Mouse (Mus musculus) WW6 (cell line): ENCODE measurements around the gene Tmcc3.
"Not testable (repeated sequence)": the region's sequence is repeated elsewhere in the genome, so short reads cannot be mapped to it uniquely, and the experiment has no call there.

Experiments used
- DNase-seq: peaks from one replicate; pipeline ENCODE4 v3.0.0-alpha.2; 2013; ENCODE audit warnings: low read depth, low spot score

The Tmcc3 gene

GRCm38 (mm10) chr10:94575958-94576357 is 264.2 kb downstream of the Tmcc3 start:
- no peak for DNase-seq

GRCm38 (mm10) chr10:94578870-94579269 is 267.1 kb downstream of the Tmcc3 start:
- DNase-seq: no peak

- no peak for DNase-seq
Measured at GRCm38 (mm10) chr10:94581384-94581783, 269.6 kb downstream of the Tmcc3 start.

GRCm38 (mm10) chr10:94583714-94584113 is 272.0 kb downstream of the Tmcc3 start:
- no peak for DNase-seq

- no peak for DNase-seq
Measured at GRCm38 (mm10) chr10:94584851-94585359, 273.2 kb downstream of the Tmcc3 start.

GRCm38 (mm10) chr10:94585819-94586218 is 274.1 kb downstream of the Tmcc3 start:
- no peak for DNase-seq

- no peak for DNase-seq
Measured at GRCm38 (mm10) chr10:94588976-94589375, 277.2 kb downstream of the Tmcc3 start.

GRCm38 (mm10) chr10:94595705-94596104 is 284.0 kb downstream of the Tmcc3 start:
- DNase-seq: no peak

- not testable (repeated sequence) for DNase-seq
Measured at GRCm38 (mm10) chr10:94599846-94600245, 288.1 kb downstream of the Tmcc3 start.

- no peak for DNase-seq
Measured at GRCm38 (mm10) chr10:94601034-94601433, 289.3 kb downstream of the Tmcc3 start.

- DNase-seq: no peak
Measured at GRCm38 (mm10) chr10:94605491-94605890, 293.7 kb downstream of the Tmcc3 start.

- peak; percentile 52 for DNase-seq
Measured at GRCm38 (mm10) chr10:94609309-94609777, 297.6 kb downstream of the Tmcc3 start.

GRCm38 (mm10) chr10:94611228-94611968 is 299.6 kb downstream of the Tmcc3 start:
- no peak for DNase-seq

- DNase-seq: no peak
Measured at GRCm38 (mm10) chr10:94611969-94612440, 300.3 kb downstream of the Tmcc3 start.

- no peak for DNase-seq
Measured at GRCm38 (mm10) chr10:94619586-94619985, 307.8 kb downstream of the Tmcc3 start.

GRCm38 (mm10) chr10:94620561-94620960 is 308.8 kb downstream of the Tmcc3 start:
- no peak for DNase-seq

GRCm38 (mm10) chr10:94621420-94622225 is 309.9 kb downstream of the Tmcc3 start:
- no peak for DNase-seq

GRCm38 (mm10) chr10:94622281-94622680 is 310.5 kb downstream of the Tmcc3 start:
- DNase-seq: no peak

- DNase-seq: no peak
Measured at GRCm38 (mm10) chr10:94622828-94623227, 311.1 kb downstream of the Tmcc3 start.

- peak; percentile 58 for DNase-seq
Measured at GRCm38 (mm10) chr10:94623617-94624016, 311.9 kb downstream of the Tmcc3 start.

GRCm38 (mm10) chr10:94625036-94625435 is 313.3 kb downstream of the Tmcc3 start:
- DNase-seq: no peak

- DNase-seq: no peak
Measured at GRCm38 (mm10) chr10:94625606-94626005, 313.9 kb downstream of the Tmcc3 start.
